ENCODE assay signal across 8 mouse cellular contexts in the genomic region with DNA sequence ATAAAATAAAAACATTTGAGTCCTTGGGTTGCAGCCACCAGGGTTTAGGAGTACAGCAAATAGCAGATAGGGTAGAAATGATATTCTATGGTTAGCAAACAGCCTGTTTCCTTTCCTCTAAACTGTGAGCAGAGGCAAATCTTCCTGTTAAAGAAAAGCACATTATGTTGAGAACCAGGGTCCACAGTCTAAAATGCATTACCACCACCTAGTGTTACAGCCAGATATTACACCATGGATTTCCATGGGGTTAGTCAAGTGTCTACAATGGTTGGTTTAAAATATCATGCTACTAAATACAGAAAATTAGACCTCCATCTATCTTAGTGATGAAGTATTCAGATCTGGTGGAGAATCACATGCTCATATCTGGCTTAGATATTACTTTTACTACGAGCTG. TPM values are rescaled to one million over a fixed set of nuclear protein-coding genes. Genes with fewer than 3 reads are reported as not detected.
DNase-seq lines count a peak whose midpoint lies in the region; ATAC-seq lines count a peak whose summit lies in the region.

No protein-coding gene starts in this region.

- peak; percentile 44 for DNase-seq in gastrocnemius, adult 18-20 months (ENCODE audit: low spot score)
- DNase-seq in gastrocnemius, adult 8-10 months (ENCODE audit: low spot score in 2 of 2): no peak
- peak; percentile 67 for DNase-seq in A20 (ENCODE audit: low read depth, low spot score)
- peak; percentile 70 for DNase-seq in forelimb bud, embryonic 11.5 days (ENCODE audit: low read depth, low spot score)
- DNase-seq in kidney, postnatal 10 days: peak; percentile 53
- peak; percentile 77 for DNase-seq in lung, postnatal 36 days
- DNase-seq in yolk sac, embryonic 10.5 days (ENCODE audit: low spot score): peak; percentile 41

- ATAC-seq in activated CD4-positive, CD25-positive, alpha-beta regulatory T cell, adult 4 months: peak; percentile 73

RNA-seq across cellular contexts. Expression of a gene that starts 30.2 kb away (rescaled TPM):
- total RNA-seq in gastrocnemius, adult 18-20 months (2021): 10 to 100 TPM in 1 of 2 experiments, 1 to 10 TPM in 1; 9.0 to 10.9 TPM
- total RNA-seq in gastrocnemius, adult 8-10 months (2022): 10 to 100 TPM in 1 of 4 experiments, 1 to 10 TPM in 3; 7.8 to 12.2 (median 8.3) TPM
- 10 to 100 TPM; 37.0 to 41.9 TPM for polyA plus RNA-seq in activated CD4-positive, CD25-positive, alpha-beta regulatory T cell, adult 4 months (2017; shearing (Covaris generic))

Comparison
In these comparisons a context has a peak if more than half of its experiments do, and no peak if none do; other contexts are left out.
1. DNase-seq: peak in gastrocnemius, adult 18-20 months (single experiment), A20 (single experiment), forelimb bud, embryonic 11.5 days (single experiment), kidney, postnatal 10 days (single experiment), lung, postnatal 36 days (single experiment) and yolk sac, embryonic 10.5 days (single experiment); none in gastrocnemius, adult 8-10 months (0 of 2).